Mouse (Mus musculus) regulatory T cell (primary cell): ENCODE data around the gene Plet1.

ENCODE experiments used
- in situ Hi-C: fragments of 300-600 bp; cut with MboI, MseI; formaldehyde crosslinking; loops from one replicate; pipeline ENCODE4 v1.15.1; 2025; ENCODE audit warnings: high pct_unique_total_duplicates

The Plet1 gene

GRCm38 (mm10) chr9:50494311-50494710 is at the start of gene Plet1:
Gene Plet1, plus strand, starts transcription at chr9:50494525.
- in situ Hi-C loops, result no loop called here

- in situ Hi-C loops, result no loop called here
Observed at GRCm38 (mm10) chr9:50449048-50449447, 45.3 kb upstream of the Plet1 start.

GRCm38 (mm10) chr9:50451456-50452218 is 42.7 kb upstream of the Plet1 start:
- in situ Hi-C loops, result no loop called here

- in situ Hi-C loops, result no loop called here
Observed at GRCm38 (mm10) chr9:50452303-50452775, 42.0 kb upstream of the Plet1 start.

GRCm38 (mm10) chr9:50457596-50457995 is 36.7 kb upstream of the Plet1 start:
- in situ Hi-C loops, result loop anchor here (5.0 kb wide), 1 partner anchor 70 kb away; the partner anchor contains the start of gene Pts

- in situ Hi-C loops, result loop anchor here (5.0 kb wide), 1 partner anchor 68 kb away; the partner anchor contains the start of gene Pts
Observed at GRCm38 (mm10) chr9:50459537-50459936, 34.8 kb upstream of the Plet1 start.

GRCm38 (mm10) chr9:50462494-50463204 is 31.7 kb upstream of the Plet1 start:
- in situ Hi-C loops, result no loop called here

GRCm38 (mm10) chr9:50463205-50463508 is 31.2 kb upstream of the Plet1 start:
- in situ Hi-C loops, result no loop called here

GRCm38 (mm10) chr9:50470377-50471100 is 23.8 kb upstream of the Plet1 start:
- in situ Hi-C loops, result no loop called here

- in situ Hi-C loops, result no loop called here
Observed at GRCm38 (mm10) chr9:50471181-50471901, 23.0 kb upstream of the Plet1 start.

- in situ Hi-C loops, result no loop called here
Observed at GRCm38 (mm10) chr9:50475318-50475717, 19.0 kb upstream of the Plet1 start.

- in situ Hi-C loops, result no loop called here
Observed at GRCm38 (mm10) chr9:50475745-50476144, 18.6 kb upstream of the Plet1 start.

GRCm38 (mm10) chr9:50476651-50477050 is 17.7 kb upstream of the Plet1 start:
- in situ Hi-C loops, result no loop called here

GRCm38 (mm10) chr9:50477270-50477669 is 17.1 kb upstream of the Plet1 start:
- in situ Hi-C loops, result no loop called here

- in situ Hi-C loops, result no loop called here
Observed at GRCm38 (mm10) chr9:50478826-50479225, 15.5 kb upstream of the Plet1 start.

- in situ Hi-C loops, result no loop called here
Observed at GRCm38 (mm10) chr9:50479476-50479875, 14.8 kb upstream of the Plet1 start.

GRCm38 (mm10) chr9:50482743-50483142 is 11.6 kb upstream of the Plet1 start:
- in situ Hi-C loops, result no loop called here

GRCm38 (mm10) chr9:50485521-50485920 is 8.8 kb upstream of the Plet1 start:
- in situ Hi-C loops, result no loop called here

GRCm38 (mm10) chr9:50490836-50491235 is 3.5 kb upstream of the Plet1 start:
- in situ Hi-C loops, result no loop called here

- in situ Hi-C loops, result no loop called here
Observed at GRCm38 (mm10) chr9:50491531-50492045, 2.7 kb upstream of the Plet1 start.

GRCm38 (mm10) chr9:50493777-50494176 is 548 bp upstream of the Plet1 start:
- in situ Hi-C loops, result no loop called here
